Mouse (Mus musculus) heart, adult 11 months (tissue): ENCODE measurements around the gene Gpr179.

Experiments
- DNase-seq: peaks from one replicate; pipeline ENCODE4 v3.0.0; 2022

Gpr179 gene

DNA sequence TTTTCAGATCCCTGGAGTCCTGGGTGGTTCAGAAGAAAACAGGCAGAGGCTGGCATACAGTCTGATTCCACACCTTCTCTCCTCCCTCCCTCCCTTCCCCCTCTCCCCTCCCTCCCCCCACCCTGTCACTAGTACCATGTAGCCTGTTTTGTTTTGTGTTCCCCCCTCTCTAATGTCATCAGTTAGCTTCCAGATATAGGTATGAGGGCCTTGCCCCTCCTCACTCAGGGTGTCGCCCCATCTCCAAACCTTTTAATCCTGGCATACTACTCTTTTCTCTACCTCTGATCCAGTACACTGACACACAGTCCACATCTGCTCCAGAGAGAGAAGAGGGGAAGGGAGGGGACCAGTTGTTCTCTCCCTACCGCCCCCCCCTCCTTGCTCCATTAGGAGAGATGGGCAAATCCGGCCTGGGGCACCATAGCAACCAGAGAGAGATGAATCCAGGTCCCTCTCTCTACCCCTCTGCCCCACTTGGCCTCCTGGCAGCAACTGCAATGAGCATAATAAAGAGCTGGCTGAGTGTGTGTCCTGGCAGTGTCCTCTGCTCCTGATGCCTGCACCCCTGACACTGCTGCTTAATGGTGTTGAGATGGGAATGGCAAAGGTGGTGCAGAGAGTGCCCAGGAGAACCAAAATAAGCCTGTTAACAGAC lies at the start of gene Gpr179:
TSS of gene Gpr179 (minus strand) at position 51 of the 658 bp plus-strand sequence.
- DNase-seq, result peak; percentile 85

DNA sequence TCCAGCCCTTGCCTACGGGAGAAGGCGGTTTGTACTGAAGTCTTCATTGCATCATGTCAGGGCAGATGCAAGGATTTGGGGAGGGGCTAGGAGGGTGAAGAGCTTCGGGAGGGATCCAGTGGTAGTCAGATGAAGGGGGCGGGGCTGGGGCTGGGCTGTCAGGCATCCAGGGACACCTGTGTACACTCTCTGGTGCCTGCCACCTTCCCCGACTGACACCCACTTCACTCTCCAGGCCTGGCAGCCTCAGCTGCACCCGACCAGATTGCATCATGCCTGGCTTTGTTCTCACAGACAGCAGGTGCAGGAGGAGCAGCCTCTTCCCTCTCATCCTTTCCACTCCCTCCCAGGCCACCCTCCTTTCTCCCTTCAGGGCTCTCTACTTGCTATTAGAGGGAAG lies 49.2 kb upstream of the Gpr179 start:
- peak; percentile 95 for DNase-seq

DNA sequence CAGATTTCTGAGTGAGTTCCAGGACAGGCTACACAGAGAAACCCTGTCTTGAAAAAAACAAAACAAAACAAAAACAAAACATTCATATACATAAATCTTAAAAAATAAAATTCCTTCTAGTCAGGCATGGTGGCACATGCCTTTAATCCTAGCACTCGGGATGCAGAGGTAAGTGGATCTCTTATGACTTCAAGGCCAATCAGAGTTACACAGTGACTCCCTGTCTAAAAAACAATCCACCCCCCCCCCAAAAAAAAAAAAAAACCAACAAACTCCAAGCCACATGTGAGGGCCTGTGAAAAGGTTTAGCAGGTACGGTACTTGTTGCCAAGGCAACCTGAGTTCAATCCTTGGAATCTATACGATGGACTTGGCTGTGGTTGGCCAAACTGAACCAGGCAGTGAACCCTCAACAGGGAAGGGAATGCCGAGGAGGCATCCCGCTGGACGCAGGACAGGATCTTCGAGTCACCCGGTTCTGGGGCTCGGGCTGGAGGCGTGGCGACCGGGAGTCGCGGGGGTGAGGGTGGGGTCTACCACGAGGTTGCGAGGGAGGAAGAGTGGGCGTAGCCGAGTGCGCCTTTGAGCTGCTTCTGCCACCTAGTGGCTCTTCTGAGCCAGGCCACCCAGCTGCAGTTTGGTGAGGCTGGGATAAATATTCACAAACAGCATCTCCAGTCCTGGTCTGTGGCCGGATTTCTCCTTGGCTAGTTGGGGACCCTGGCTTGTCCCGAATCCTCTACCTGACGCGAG lies 48.3 kb upstream of the Gpr179 start:
- DNase-seq, result peak; percentile 99

DNA sequence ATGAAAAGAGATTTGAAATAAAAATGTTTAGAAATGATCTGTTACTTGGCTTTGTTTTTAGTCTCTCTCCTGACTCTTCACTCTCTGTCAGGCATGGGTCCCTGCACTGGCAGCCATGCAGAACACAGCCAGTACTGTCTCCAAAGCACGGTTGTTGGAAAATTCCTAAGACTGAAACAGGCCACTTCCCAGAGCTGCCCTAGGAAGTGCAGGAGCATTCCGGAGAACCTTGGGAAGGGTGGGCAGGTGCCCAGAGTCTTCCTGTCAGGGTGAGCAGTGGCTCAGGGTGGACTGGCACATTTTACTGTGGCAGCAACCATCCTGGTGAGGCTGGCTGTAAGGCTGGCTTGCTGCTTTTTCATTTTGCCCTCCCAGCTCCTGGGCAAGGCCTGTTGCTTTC lies 46.6 kb upstream of the Gpr179 start:
- peak; percentile 81 for DNase-seq

DNA sequence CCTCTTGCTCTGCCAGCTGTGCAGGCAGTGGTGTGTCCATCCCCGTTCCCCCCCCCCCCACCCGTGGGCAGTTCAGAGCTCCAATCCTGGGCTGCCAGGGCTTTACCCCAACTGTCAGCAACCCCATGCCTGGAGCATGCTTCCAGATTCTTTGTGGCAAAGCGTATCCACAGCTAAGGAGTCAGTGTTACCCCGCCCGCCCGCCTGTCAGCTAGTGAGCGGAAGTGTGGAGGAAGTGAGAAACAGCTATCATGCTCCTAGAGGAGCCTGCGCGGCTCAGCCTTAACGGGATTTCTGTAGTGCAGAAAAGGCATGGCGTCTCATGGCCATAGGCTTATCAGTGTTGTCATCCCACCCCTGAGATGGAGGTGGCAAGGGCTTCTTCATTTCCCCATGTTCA lies 42.3 kb upstream of the Gpr179 start:
- DNase-seq, result peak; percentile 95

DNA sequence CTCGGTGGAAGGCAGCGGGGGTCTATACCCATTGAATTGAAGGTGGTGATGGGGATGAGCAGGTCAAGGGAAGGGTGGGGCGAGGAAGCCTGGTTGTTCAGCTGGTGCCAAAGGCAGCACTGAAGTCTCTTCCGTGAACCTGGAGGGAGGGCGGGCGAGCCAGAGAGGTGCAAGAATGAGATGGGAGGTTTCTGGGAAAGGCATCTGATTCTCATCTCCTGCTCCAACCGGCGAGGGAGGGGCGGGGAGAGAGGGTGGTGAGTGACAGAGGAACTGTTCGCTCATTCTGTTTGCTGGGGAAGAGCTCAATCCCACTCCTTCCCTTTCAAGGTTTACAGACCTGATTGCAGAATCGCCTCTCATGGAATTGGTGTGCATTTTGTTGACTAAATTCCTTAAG lies 41.8 kb upstream of the Gpr179 start:
- no peak for DNase-seq

DNA sequence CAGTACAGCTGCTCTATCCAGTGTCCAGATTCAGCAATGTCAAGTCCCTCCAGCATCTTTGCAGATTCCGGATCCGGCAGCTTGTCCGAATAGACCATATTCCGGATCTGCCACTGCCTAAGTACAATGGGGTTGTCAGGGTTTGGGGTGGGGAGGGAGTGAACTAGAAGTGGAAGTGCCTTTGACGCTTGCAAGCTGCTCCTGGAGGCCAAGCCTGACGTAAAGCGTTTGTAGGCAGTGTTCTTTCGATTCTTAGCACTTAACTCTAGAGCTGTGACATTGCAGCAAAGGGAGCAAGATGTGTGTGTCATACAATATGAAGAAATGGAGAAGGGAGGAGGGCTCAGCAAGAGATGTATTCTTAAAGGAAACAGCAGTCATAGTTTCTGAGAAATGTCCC lies 37.2 kb upstream of the Gpr179 start:
- DNase-seq, result peak; percentile 66

DNA sequence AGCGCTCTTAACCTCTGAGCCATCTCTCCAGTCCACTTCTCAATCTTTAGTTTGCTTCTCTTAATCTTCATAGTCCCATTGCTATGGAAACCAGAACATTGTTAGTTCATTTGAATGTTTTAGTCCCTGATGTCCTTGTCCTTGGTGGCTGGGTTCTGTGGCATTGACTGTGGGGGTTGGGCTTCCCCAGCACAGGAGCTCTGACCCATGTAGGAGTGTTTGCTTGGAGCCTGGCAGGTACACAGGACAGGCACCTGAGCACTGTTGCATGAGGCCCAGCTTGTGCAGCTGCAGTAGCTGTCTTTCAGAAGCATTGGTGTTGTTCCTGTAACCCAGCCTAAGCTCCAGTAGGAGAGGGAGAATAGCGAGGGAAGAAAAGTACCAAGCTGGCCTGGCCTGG lies 35.9 kb upstream of the Gpr179 start:
- peak; percentile 68 for DNase-seq

DNA sequence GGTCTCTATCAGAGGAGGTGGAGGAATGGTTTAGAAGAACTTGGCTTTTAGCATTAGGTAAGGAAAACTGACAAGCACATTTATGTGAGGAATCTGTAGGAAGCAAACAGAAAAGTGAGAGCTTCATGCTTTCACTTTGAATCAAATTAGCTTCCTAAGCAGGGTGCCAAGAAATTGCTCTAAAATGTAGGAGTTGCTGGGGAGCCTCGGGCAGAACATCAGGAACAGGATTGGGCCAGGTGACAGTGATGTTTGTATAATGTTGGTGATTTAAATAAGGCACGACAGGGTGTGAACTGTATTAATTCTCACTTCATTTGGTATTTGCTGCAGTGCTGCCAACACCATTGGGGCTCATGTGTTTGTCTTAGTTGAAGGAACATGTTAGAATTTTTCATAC lies 31.9 kb upstream of the Gpr179 start:
- DNase-seq, result no peak

DNA sequence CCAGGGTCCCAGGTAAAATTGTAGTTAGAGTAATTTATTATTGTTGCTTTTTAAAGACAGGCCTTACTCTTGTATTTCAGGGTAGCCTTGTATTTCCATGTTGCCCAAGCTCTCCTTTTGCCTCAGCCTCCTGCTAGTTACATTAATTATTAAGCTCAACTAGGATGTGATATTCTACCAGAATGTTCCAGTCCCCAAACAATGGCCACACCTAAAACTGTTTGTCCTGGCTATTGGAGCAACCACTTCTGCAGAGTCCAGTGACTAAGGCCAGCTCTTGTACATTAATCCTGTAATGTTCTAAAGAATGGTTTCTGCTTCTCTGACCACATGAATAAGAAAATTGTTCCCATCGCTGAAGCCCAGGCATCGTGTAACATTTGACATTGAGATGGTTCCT lies 31.1 kb upstream of the Gpr179 start:
- no peak for DNase-seq

DNA sequence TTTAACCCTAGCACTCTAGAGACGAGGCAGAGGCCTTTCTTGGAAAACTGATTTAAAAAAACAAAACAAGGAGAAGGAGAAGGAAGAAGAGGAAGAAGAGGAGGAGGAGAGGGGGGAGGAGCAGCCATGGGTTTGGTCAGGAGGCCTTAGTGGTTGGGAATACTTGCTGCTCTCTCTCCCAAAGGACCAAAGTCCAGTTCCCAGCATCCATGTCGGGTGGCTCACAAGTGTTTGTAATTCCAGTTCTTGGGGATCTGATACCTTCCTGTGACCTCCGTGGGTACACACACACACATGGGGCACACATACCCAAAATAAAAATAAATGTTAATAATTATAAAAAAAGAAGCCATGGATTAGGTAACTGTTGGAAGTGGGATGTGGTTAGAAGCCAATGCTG lies 28.2 kb upstream of the Gpr179 start:
- no peak for DNase-seq

DNA sequence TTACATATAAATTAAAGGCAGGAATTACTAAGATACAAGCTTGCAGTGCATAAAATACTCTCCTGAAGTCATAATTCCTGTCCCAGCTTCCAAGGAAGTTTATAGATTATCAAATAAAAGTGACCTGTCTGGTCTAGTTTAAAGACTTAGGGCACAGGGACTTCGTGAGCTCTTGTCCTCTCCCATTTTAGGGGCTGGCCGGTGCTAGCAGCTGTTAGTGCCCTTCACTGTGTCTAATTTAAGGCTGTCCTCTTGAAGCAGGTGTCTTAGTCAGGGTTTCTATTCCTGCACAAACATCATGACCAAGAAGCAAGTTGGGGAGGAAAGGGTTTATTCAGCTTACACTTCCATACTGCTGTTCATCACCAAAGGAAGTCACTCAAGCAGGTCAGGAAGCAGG lies 21.5 kb upstream of the Gpr179 start:
- no peak for DNase-seq

DNA sequence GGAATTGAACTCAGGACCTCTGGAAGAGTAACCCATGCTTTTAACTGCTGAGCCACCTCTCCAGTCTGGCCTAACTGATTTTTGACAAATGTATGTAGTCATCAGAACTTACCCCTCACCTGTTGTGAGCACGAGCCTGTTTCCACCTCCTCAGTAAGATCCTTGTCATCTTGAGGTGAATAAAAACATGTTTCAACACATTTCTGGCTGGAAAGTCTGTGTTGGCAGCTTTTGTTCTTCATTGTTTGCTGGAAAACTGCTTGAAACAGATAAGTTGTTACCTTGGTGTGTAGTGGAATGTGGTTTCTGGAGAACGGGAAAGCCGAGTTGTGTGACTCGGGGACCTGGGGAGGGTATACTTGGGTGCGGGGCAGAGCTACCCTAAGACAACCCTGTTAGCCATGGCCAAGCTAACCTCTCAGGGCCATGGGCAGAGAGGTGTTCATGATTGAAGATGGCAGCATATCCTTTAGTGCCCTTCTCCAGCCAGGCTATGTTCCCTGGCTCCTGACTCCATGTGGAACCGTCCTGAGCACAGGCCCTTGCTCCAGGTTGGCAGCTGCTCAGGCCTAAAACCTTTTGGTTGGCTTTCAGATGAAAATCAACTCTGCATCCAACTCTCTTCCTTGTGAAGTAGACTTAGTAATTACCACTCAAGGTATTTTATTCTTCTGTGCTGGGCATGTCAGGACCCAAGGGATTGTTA lies 20.4 kb upstream of the Gpr179 start:
- DNase-seq, result no peak

DNA sequence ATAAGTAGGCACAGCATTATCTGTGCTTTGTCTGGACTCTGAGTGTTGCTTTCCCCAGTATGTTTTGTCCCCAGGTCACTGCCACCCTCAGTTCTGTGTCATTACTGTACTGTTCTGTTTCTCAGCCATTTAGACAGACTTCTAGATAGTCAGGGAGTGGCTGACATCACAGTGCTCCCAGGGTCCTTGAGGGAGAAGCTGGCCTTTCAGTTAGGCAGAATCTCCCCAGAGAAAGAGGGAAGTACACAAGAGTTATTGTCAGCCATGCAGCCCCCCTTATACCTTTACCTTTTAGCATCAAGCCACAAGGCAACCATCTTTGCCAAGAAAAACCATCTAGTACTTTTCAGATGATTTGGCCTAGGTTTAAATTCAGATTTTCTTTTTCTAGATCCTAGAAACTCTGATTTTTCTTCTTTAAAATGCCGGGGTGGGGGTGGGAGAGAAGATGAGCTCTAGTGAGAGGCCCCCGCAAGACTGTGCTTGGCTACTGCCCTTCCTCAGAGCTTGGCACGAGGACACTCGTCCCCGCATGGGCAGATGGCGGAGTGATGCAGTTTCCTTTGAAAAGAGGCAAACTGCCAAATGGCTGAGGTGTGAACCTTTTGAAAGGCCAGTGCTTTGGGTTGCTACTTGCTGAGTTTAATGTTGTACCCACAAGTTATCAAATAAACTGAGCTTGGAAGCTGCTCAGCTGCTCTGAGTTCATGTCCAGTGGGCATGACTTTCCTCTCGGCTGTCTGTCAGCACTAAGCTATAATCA lies 18.6 kb upstream of the Gpr179 start:
- DNase-seq, result peak; percentile 89

DNA sequence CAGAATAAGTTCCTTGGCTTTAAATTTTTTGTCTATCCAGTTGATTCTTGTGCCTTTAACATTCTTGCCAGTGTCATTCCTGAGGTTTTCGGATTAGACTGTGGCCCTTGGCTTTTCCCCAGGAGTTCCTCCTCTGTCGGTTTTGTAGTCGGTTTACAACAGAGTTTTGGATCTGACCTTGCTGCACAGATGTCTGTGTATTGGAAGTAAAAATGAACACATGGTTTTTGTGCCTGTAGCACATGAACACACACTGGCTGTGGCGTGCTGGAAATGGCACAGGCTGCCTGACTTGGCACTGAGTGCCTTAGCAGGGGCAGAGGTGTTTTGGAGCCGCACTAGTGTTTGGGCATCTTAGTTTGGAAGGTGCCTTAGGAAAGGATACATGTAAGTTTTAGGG lies 16.6 kb upstream of the Gpr179 start:
- no peak for DNase-seq

DNA sequence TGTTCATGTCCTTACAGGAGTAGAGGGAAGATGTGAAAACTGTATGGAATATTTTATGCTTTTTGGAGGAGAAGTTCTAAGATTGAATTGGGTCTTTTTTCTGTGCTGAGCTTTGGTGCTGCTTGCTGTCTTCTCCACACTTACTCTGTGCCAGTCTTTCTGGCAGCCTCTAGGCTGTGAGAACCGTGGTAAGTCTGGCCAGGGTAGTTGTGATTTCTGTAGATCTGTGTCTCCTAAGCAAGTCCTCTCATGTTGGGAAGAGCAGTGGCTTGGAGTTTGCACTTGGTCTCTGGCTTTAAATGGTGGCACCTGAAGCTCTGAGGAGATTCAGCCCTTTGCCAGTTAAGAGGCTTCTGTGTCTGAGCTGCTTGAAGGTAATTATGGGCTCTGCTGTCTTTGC lies 13.7 kb upstream of the Gpr179 start:
- DNase-seq, result no peak

DNA sequence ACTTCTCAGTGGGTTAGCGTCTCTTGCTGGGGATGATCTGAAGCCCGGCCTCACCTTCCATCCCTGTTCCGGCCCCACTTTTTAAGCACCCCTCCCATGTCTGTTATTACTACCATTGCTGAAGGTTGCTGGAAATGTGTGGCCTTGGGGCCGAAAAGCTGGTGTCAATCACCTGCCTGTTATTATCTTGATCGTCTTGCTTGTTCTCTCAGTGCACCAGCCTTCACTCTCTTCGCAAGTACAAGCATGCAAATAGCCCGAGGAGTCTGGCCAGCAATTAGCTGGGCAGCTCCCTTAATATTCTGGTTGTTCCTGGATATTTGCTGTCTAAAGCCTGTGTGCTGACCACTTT lies 11.7 kb upstream of the Gpr179 start:
- no peak for DNase-seq

DNA sequence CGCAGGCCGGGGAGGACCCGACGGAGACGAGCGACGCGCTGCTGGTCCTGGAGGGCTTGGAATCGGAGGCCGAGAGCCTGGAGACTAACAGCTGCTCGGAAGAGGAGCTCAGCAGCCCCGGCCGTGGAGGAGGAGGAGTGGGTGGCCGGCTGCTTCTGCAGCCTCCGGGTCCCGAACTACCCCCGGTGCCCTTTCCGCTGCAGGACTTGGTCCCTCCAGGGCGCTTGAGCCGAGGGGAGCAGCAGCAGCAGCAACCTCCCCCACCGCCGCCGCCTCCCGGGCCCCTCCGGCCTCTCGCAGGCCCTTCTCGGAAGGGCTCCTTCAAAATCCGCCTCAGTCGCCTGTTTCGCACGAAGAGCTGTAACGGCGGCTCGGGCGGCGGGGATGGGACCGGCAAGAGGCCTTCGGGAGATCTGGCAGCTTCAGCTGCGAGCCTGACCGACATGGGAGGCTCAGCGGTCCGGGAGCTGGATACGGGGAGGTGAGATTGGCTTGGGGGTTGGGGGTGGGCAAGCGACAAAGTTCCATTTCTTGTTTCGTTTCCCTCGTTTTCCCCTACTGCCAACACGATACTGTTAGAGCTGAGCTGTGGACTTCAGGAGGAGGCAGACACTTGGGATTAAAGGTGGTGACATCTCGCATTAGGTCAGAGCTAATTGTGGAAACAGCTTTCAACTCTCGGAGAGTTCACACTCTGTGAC lies 11.2 kb upstream of the Gpr179 start:
- DNase-seq, result peak; percentile 94

DNA sequence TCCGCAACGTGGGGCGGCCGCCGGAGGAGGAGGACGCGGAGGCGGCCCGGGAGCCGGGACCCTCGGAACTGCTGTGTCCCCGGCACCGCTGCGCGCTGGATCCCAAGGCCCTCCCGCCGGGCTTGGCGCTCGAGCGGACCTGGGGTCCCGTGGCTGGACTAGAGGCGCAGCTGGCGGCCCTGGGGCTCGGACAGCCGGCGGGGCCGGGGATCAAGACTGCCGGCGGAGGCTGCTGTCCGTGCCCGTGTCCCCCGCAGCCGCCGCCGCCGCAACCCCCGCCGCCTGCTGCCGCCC lies 10.7 kb upstream of the Gpr179 start:
- DNase-seq, result no peak

DNA sequence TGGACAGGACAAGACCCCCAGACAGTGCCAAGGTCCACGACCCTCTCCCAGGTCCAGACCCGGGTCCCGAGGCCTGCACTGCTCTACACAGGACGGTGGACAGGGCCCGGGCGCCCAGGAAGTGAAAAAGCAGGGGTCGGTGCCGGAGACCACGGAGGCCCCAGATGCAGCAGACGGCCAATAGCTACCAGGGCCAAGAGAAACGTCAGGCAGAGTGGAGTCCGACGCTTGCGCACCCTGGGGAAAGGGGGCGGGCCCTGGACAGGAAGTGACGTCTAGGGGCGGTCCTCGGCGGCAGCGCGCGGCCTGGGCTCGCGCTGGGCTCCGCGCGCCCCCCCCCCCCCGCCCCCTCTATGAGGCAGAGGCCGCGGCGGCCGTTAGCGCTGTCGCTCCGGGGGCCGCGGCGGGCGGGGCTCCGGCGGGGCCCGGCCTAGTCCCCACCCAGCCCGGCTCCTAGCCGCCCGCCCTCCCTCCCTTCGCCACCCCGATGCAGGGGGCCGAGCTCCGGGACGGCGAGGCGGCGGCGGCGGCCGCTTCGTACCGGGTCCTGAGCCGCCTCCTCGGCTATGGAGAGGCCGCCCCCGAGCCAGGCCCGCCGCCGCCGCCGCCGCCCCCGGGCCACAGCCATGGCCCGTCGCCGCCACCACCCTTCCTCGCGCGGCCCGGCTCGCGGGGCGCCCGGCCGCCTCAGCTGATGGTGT lies 10.2 kb upstream of the Gpr179 start, which contains the start of gene Socs7:
TSS of gene Socs7 (plus strand) at position 604 of the 701 bp plus-strand sequence.
- DNase-seq, result peak; percentile 99

DNA sequence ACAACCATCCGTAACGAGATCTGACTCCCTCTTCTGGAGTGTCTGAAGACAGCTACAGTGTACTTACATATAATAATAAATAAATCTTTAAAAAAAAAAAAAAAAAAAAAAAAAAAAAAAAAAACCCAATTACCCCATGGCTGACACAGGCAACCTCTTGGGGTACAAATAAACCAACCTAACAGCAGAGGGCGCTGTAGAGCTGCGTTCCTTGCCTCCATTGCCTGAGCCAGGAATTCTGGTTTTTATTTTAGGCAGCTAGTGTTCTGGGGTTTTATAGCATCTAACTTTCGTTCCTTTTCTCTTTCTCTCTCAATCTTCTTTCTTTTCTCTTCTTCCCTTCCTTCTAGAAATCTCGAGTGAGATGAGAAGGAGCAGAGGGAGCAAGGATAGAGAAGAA lies 5.8 kb upstream of the Gpr179 start:
- peak; percentile 93 for DNase-seq

DNA sequence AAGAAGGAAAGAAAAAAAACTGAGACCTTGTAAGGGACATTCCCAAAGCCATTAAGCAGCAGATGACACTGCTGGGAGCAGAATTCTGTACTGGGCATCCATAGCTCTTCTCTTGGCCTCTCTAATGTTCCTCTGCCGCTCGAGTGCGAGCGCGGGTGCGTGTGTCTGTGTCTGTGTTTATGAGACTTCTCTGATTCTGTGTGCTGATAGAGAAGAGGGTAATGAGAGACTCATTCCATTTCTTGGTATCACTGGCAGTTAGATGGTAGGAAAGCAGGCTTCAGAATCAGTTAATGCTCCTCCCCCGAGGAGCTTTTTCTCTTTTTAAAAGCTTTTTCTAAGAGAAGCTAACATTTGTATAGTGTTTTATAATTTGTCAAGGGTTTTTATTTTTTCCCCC lies 3.4 kb upstream of the Gpr179 start:
- DNase-seq, result no peak
